Mouse (Mus musculus) midbrain, embryonic 10.5 days (tissue): ENCODE results near the gene Gpd2. TPM values are rescaled to one million over a fixed set of nuclear protein-coding genes. Genes with fewer than 3 reads are reported as not detected.

ENCODE experiments used
- polyA plus RNA-seq: library from polyadenylated mRNA; unstranded; fragments of >200 nt; fragmentation: Nextera tagmentation; extraction: Ambion mirVana; gene quantifications from 2 replicates; pipeline ENCODE4 v1.2.1, GENCODE M21; 2016

Gene Gpd2
- polyA plus RNA-seq, 1 experiment from 2014 or later: 24.4 TPM

Other genes starting within 250 kb of the Gpd2 start
- 6.9 and 13.8 TPM in 2 replicates for gene Nr4a2, start 113.6 kb upstream of the Gpd2 start, polyA plus RNA-seq